Mouse (Mus musculus) MEL (cell line): ENCODE results near the gene Med7. TPM values are rescaled to one million over a fixed set of nuclear protein-coding genes. Genes with fewer than 3 reads are reported as not detected.

Source experiments
- DNase-seq: peaks from one replicate; pipeline ENCODE4 v3.0.0; 2011; ENCODE audit warnings: low read depth, low spot score
- H3K27ac ChIP-seq: 2 replicates; pipeline ENCODE4 v1.5.1; 2012; ENCODE audit warnings: low read depth, mild to moderate bottlenecking, control low read depth, low read length, moderate library complexity; ENCODE audit not compliant: control insufficient read depth
- H3K27me3 ChIP-seq, 2 experiments: fragments of 150-350 bp in 1 of 2; sonication (generic) in 1 of 2; 2 replicates each; pipeline ENCODE4 v1.6.1; 2012; ENCODE audit warnings: low read length in 2 of 2, mild to moderate bottlenecking in 2 of 2, improper control_type of control experiment in 1 of 2, moderate library complexity in 1 of 2; ENCODE audit not compliant: insufficient read depth in 2 of 2, control insufficient read depth in 1 of 2
- H3K36me3 ChIP-seq, 2 experiments: 2 replicates each; pipeline ENCODE4 v1.6.1; 2012 to 2014; ENCODE audit warnings: low read length in 2 of 2, improper control_type of control experiment in 1 of 2, inconsistent platforms in 1 of 2, mild to moderate bottlenecking in 1 of 2; ENCODE audit not compliant: insufficient read depth in 2 of 2, control insufficient read depth in 1 of 2
- H3K4me1 ChIP-seq, 2 experiments: fragments of 150-350 bp in 1 of 2; sonication (generic) in 1 of 2; 2 replicates each; pipeline ENCODE4 v1.6.1; 2012; ENCODE audit warnings: low read length in 2 of 2, improper control_type of control experiment in 1 of 2, mild to moderate bottlenecking in 1 of 2; ENCODE audit not compliant: insufficient read depth in 2 of 2, control insufficient read depth in 1 of 2
- H3K4me3 ChIP-seq, 2 experiments: fragments of 150-350 bp in 1 of 2; sonication (generic) in 1 of 2; 2 replicates each; pipeline ENCODE4 v1.5.1; 2012; ENCODE audit warnings: low read depth in 2 of 2, low read length in 2 of 2, mild to moderate bottlenecking in 2 of 2, moderate library complexity in 2 of 2, control low read depth in 1 of 2, improper control_type of control experiment in 1 of 2; ENCODE audit not compliant: control insufficient read depth in 1 of 2, insufficient read depth in 1 of 2
- H3K79me2 ChIP-seq: 2 replicates; pipeline ENCODE4 v1.6.1; 2012; ENCODE audit warnings: mild to moderate bottlenecking, low read length, moderate library complexity; ENCODE audit not compliant: control insufficient read depth, poor library complexity, insufficient read depth
- H3K9ac ChIP-seq: 2 replicates; pipeline ENCODE4 v1.6.1; 2012; ENCODE audit warnings: low read depth, mild to moderate bottlenecking, control low read depth, low read length, moderate library complexity; ENCODE audit not compliant: control insufficient read depth, poor library complexity, severe bottlenecking
- H3K9me3 ChIP-seq: fragments of 150-350 bp; sonication (generic); replicated peaks from 2 replicates; pipeline ENCODE4 v1.6.1; 2012; ENCODE audit warnings: mild to moderate bottlenecking, low read length, improper control_type of control experiment, moderate library complexity; ENCODE audit not compliant: insufficient read depth
- BHLHE40 ChIP-seq: IDR thresholded peaks from 2 replicates; pipeline ENCODE4 v1.6.1; 2012; ENCODE audit warnings: low read depth, mild to moderate bottlenecking, inconsistent platforms, low read length, improper control_type of control experiment, borderline replicate concordance
- CHD2 ChIP-seq: IDR thresholded peaks from 2 replicates; pipeline ENCODE4 v1.6.1; 2011; ENCODE audit warnings: low read length, improper control_type of control experiment
- CTCF ChIP-seq, 3 experiments: IDR thresholded peaks in 2 of 3; conservative IDR thresholded peaks in 1 of 3; 2 replicates each; pipeline ENCODE4 v1.5.1; 2011 to 2012; ENCODE audit warnings: low read length in 3 of 3, low read depth in 2 of 3, mild to moderate bottlenecking in 2 of 3, improper control_type of control experiment in 1 of 3, inconsistent platforms in 1 of 3, mixed read lengths in 1 of 3, moderate library complexity in 1 of 3; ENCODE audit not compliant: control insufficient read depth in 1 of 3, insufficient read depth in 1 of 3, poor library complexity in 1 of 3, severe bottlenecking in 1 of 3
- E2F4 ChIP-seq: IDR thresholded peaks from 2 replicates; pipeline ENCODE4 v1.6.1; 2011; ENCODE audit warnings: low read depth, low read length, improper control_type of control experiment, borderline replicate concordance
- EP300 ChIP-seq, 2 experiments: IDR thresholded peaks; 2 replicates each; pipeline ENCODE4 v1.6.1; 2011; ENCODE audit warnings: improper control_type of control experiment in 2 of 2, low read length in 2 of 2, low read depth in 1 of 2, mild to moderate bottlenecking in 1 of 2
- ETS1 ChIP-seq: IDR thresholded peaks from 2 replicates; pipeline ENCODE4 v1.6.1; 2012; ENCODE audit warnings: low read depth, mild to moderate bottlenecking, inconsistent platforms, low read length, improper control_type of control experiment, moderate library complexity
- GATA1 ChIP-seq: IDR thresholded peaks from 2 replicates; pipeline ENCODE4 v1.6.1; 2011; ENCODE audit warnings: low read depth, low read length, improper control_type of control experiment
- HCFC1 ChIP-seq: IDR thresholded peaks from 2 replicates; pipeline ENCODE4 v1.6.1; 2012; ENCODE audit warnings: low read depth, mild to moderate bottlenecking, inconsistent platforms, low read length, improper control_type of control experiment, moderate library complexity
- JUND ChIP-seq: IDR thresholded peaks from 2 replicates; pipeline ENCODE4 v1.6.1; 2011; ENCODE audit warnings: low read depth, mild to moderate bottlenecking, improper control_type of control experiment, low read length
- KAT2A ChIP-seq: conservative IDR thresholded peaks from 2 replicates; pipeline ENCODE4 v1.6.1; 2012; ENCODE audit warnings: low read depth, low read length, improper control_type of control experiment, inconsistent platforms
- MAFK ChIP-seq: IDR thresholded peaks from 2 replicates; pipeline ENCODE4 v1.6.1; 2011; ENCODE audit warnings: low read depth, mild to moderate bottlenecking, low read length, improper control_type of control experiment, borderline replicate concordance
- MYB ChIP-seq: IDR thresholded peaks from 2 replicates; pipeline ENCODE4 v1.6.1; 2011; ENCODE audit warnings: mild to moderate bottlenecking, low read depth, low read length, improper control_type of control experiment
- MYC ChIP-seq: IDR thresholded peaks from 2 replicates; pipeline ENCODE4 v1.6.1; 2011; ENCODE audit warnings: low read depth, mild to moderate bottlenecking, low read length, improper control_type of control experiment, moderate library complexity
- POLR2A ChIP-seq, 2 experiments: IDR thresholded peaks; 2 replicates each; pipeline ENCODE4 v1.6.1; 2011 to 2012; ENCODE audit warnings: low read length in 2 of 2, mild to moderate bottlenecking in 2 of 2, control low read depth in 1 of 2, improper control_type of control experiment in 1 of 2, low read depth in 1 of 2, moderate library complexity in 1 of 2; ENCODE audit not compliant: control insufficient read depth in 1 of 2, insufficient read depth in 1 of 2, poor library complexity in 1 of 2
- POLR2AphosphoS5 ChIP-seq: IDR thresholded peaks from 2 replicates; pipeline ENCODE4 v1.6.1; 2012; ENCODE audit warnings: low read depth, borderline replicate concordance, mild to moderate bottlenecking, inconsistent platforms, low read length, moderate library complexity, mixed read lengths
- RCOR1 ChIP-seq: IDR thresholded peaks from 2 replicates; pipeline ENCODE4 v1.6.1; 2012; ENCODE audit warnings: low read depth, mild to moderate bottlenecking, inconsistent platforms, low read length, improper control_type of control experiment
- SIN3A ChIP-seq: IDR thresholded peaks from 2 replicates; pipeline ENCODE4 v1.6.1; 2012; ENCODE audit warnings: low read length, improper control_type of control experiment, inconsistent platforms
- TAL1 ChIP-seq: IDR thresholded peaks from 2 replicates; pipeline ENCODE4 v1.6.1; 2012; ENCODE audit warnings: mild to moderate bottlenecking, inconsistent platforms, low read length, moderate library complexity, mixed read lengths
- TBP ChIP-seq: IDR thresholded peaks from 2 replicates; pipeline ENCODE4 v1.8.0; 2011; ENCODE audit warnings: low read depth, low read length, improper control_type of control experiment
- TCF12 ChIP-seq: IDR thresholded peaks from 2 replicates; pipeline ENCODE4 v1.6.1; 2014; ENCODE audit warnings: low read depth, mild to moderate bottlenecking, inconsistent platforms, low read length, improper control_type of control experiment, moderate library complexity
- USF1 ChIP-seq: IDR thresholded peaks from 2 replicates; pipeline ENCODE4 v1.6.1; 2014; ENCODE audit warnings: low read depth, mild to moderate bottlenecking, inconsistent platforms, low read length, improper control_type of control experiment, moderate library complexity
- USF2 ChIP-seq, 2 experiments: IDR thresholded peaks; 2 replicates each; pipeline ENCODE4 v1.6.1; 2011 to 2012; ENCODE audit warnings: improper control_type of control experiment in 2 of 2, low read length in 2 of 2, borderline replicate concordance in 1 of 2, inconsistent platforms in 1 of 2, low read depth in 1 of 2, mild to moderate bottlenecking in 1 of 2; ENCODE audit not compliant: insufficient read depth in 1 of 2
- polyA plus RNA-seq, 2 experiments: library from polyadenylated mRNA; stranded (reverse) in 1 of 2; unstranded in 1 of 2; fragments of >175 nt in 1 of 2; fragments of >200 nt in 1 of 2; gene quantifications; 2 replicates each; pipeline versions ENCODE4 v1.2.1 to v1.2.4; 2012; ENCODE audit warnings: low replicate concordance in 2 of 2, low read depth in 1 of 2; ENCODE audit not compliant: insufficient read length in 2 of 2, insufficient read depth in 1 of 2, missing spikeins in 1 of 2
- total RNA-seq: library from RNA; depleted of rRNA; stranded (reverse); fragments of 300-350 nt; gene quantifications from 2 replicates; pipeline ENCODE4 v1.2.3, GENCODE M21; 2012

The Med7 gene
- total and polyA plus RNA-seq, 3 experiments: 56.5 to 57.8 TPM; not detected in 1

- Histone ChIP-seq H3K9me3 (no peaks in the 10 kb centered on the region), H3K79me2 (no peaks in the 10 kb centered on the region), H3K27me3 (no peaks in the 10 kb centered on the region), H3K4me1 (peaks cover 9 to 23% of the 10 kb centered on the region in 2 experiments; a peak in 3 of 4 replicates), H3K36me3 (peaks cover 0 to 16% of the 10 kb centered on the region in 2 experiments; a peak in 2 of 4 replicates), H3K4me3 (peak within 1 kb of the TSS; percentile 16 to 26; a peak in 3 of 4 replicates), H3K27ac (peak within 1 kb of the TSS; percentile 89), H3K9ac (peak within 1 kb of the TSS; percentile 37)
- DNase-seq: peak; percentile 97
- TF ChIP-seq MYC (peak; percentile 78), USF2 (IDR thresholded peaks at IDR 0.05; ENCODE audit: borderline replicate concordance in 1 of 2, insufficient read depth in 1 of 2, low read depth in 1 of 2, low read length in 2 of 2) (no peak), USF1 (peak; percentile 59; the same call in 1 of the 2 replicates), CTCF (IDR thresholded peaks at IDR 0.05 in 2 of 3, conservative IDR thresholded peaks at IDR 0.05 in 1 of 3; ENCODE audit: control insufficient read depth in 1 of 3, insufficient read depth in 1 of 3, low read depth in 2 of 3, low read length in 3 of 3, poor library complexity in 1 of 3, severe bottlenecking in 1 of 3) (no peak), BHLHE40 (peak; percentile 75), GATA1 (peak; percentile 98), EP300 (IDR thresholded peaks at IDR 0.05; ENCODE audit: low read depth in 1 of 2, low read length in 2 of 2) (peak; percentile 98 to 99), TBP (peak; percentile 81; the same call in 1 of the 2 replicates), JUND (peak; percentile 69; the same call in 1 of the 2 replicates), SIN3A (peak; percentile 86), HCFC1 (peak; percentile 41; the same call in 1 of the 2 replicates), MYB (no peak), KAT2A (0 out of 2 replicates have a peak, but pooled peaks have one; percentile 27), POLR2A (IDR thresholded peaks at IDR 0.05; ENCODE audit: control insufficient read depth in 1 of 2, insufficient read depth in 1 of 2, low read depth in 1 of 2, low read length in 2 of 2, poor library complexity in 1 of 2) (peak in 1 of 2 experiments; percentile 45; a peak in 2 of 4 replicates), ETS1 (peak; percentile 95), MAFK (0 out of 2 replicates have a peak, but pooled peaks have one; percentile 54), TCF12 (peak; percentile 96), E2F4 (no peak), RCOR1 (peak; percentile 97), POLR2AphosphoS5 (no peak), CHD2 (no peak), TAL1 (peak; percentile 98)
Measured at GRCm38 (mm10) chr11:46454453-46455045, 17.8 kb downstream of the Med7 start, which contains the start of gene Havcr2. Havcr2 (plus strand) TSS chr11:46454935.
